ENCODE assay signal across 34 mouse cellular contexts in genomic region chr10:52174376-52174775, GRCm38 (mm10). TPM values are rescaled to one million over a fixed set of nuclear protein-coding genes. Genes with fewer than 3 reads are reported as not detected.
DNase-seq lines count a peak whose midpoint lies in the region; ATAC-seq lines count a peak whose summit lies in the region.
"Had no signal": no experiment of that assay in that cellular context is flagged by ENCODE, and none has a peak within 500 bp of the region (broad histone marks: within the 10 kb centered on the region; RNA-seq: fewer than 3 reads in every experiment).

No protein-coding gene starts in this region.

- peak; percentile 79 for ATAC-seq in kidney, embryonic 16.5 days (ENCODE audit: low FRiP score, low TSS enrichment)
- ATAC-seq in lung, embryonic 16.5 days (ENCODE audit: low read depth): peak; percentile 80
- no peak for ATAC-seq in cerebellum, adult (ENCODE audit: insufficient number of reproducible peaks, low FRiP score, low TSS enrichment)
- ATAC-seq: forebrain, embryonic 15.5 days; midbrain, embryonic 15.5 days; Patski had no signal

- H3K9ac ChIP-seq in kidney, embryonic 16.5 days (replicated peaks; ENCODE audit: low read length): no peak overlapping the region
- H3K9ac ChIP-seq in lung, embryonic 16.5 days (ENCODE audit: low read length): no peak overlapping the region
- H3K9ac ChIP-seq: embryonic facial prominence, embryonic 13.5 days; forebrain, embryonic 15.5 days; heart, embryonic 12.5 days; hindbrain, embryonic 14.5 days; midbrain, embryonic 15.5 days; neural tube, embryonic 12.5 days had no signal

- H3K4me3 ChIP-seq in kidney, embryonic 16.5 days (ENCODE audit: low read length): no peak overlapping the region
- H3K4me3 ChIP-seq in lung, embryonic 16.5 days (ENCODE audit: low read length): no peak overlapping the region
- H3K4me3 ChIP-seq: embryonic facial prominence, embryonic 13.5 days; forebrain, embryonic 10.5 days; forebrain, embryonic 15.5 days; gastrocnemius, adult 2 months; heart, embryonic 12.5 days; midbrain, embryonic 10.5 days; midbrain, embryonic 15.5 days; neural tube, embryonic 12.5 days had no signal

- no peaks in the 10 kb centered on the region for H3K36me3 ChIP-seq in kidney, embryonic 16.5 days (ENCODE audit: insufficient read depth, low read length)
- no peaks in the 10 kb centered on the region for H3K36me3 ChIP-seq in lung, embryonic 16.5 days (ENCODE audit: control insufficient read depth, insufficient read depth, low read length)
- H3K36me3 ChIP-seq: embryonic facial prominence, embryonic 13.5 days; forebrain, embryonic 10.5 days; forebrain, embryonic 15.5 days; heart, embryonic 12.5 days; midbrain, embryonic 10.5 days; midbrain, embryonic 15.5 days; neural tube, embryonic 12.5 days had no signal

- no peak overlapping the region for H3K4me2 ChIP-seq in kidney, embryonic 16.5 days (replicated peaks; ENCODE audit: low read depth, low read length)
- no peak overlapping the region for H3K4me2 ChIP-seq in lung, embryonic 16.5 days (ENCODE audit: low read depth, low read length)
- H3K4me2 ChIP-seq: embryonic facial prominence, embryonic 13.5 days; forebrain, embryonic 15.5 days; heart, embryonic 12.5 days; hindbrain, embryonic 14.5 days; midbrain, embryonic 15.5 days; neural tube, embryonic 12.5 days had no signal

- H3K4me1 ChIP-seq in kidney, embryonic 16.5 days (ENCODE audit: insufficient read depth, low read length): 0 out of 2 replicates have a peak, but pooled peaks cover 5% of the 10 kb centered on the region
- H3K4me1 ChIP-seq in lung, embryonic 16.5 days (replicated peaks; ENCODE audit: control insufficient read depth, insufficient read depth, low read length): peaks cover 3% of the 10 kb centered on the region; the same call in 1 of the 2 replicates
- H3K4me1 ChIP-seq: embryonic facial prominence, embryonic 13.5 days; forebrain, embryonic 10.5 days; forebrain, embryonic 15.5 days; heart, embryonic 12.5 days; midbrain, embryonic 10.5 days; midbrain, embryonic 15.5 days; neural tube, embryonic 12.5 days had no signal

- peak overlapping the region; percentile 78 for H3K27ac ChIP-seq in kidney, embryonic 16.5 days (ENCODE audit: low read length)
- H3K27ac ChIP-seq in lung, embryonic 16.5 days (ENCODE audit: low read length): peak overlapping the region; percentile 77
- H3K27ac ChIP-seq: embryonic facial prominence, embryonic 13.5 days; forebrain, embryonic 10.5 days; forebrain, embryonic 15.5 days; gastrocnemius, adult 2 months; hindbrain, embryonic 14.5 days; kidney, postnatal 0 days; midbrain, embryonic 10.5 days; midbrain, embryonic 15.5 days; neural tube, embryonic 12.5 days had no signal

- DNase-seq in kidney, adult 18-20 months: no peak
- DNase-seq in lung, postnatal 4 days: no peak
- DNase-seq in large intestine, adult 2 months (ENCODE audit: low read depth, low spot score): peak; percentile 39
- peak; percentile 63 for DNase-seq in yolk sac, embryonic 10.5 days (ENCODE audit: low spot score)
- DNase-seq in spleen, postnatal 14 days (ENCODE audit: low spot score in 2 of 2): no peak
- DNase-seq: adrenal gland, postnatal 10 days; cerebellum, adult 11 months; cerebellum, adult 9-10 months; gastrocnemius, adult 2 months; gastrocnemius, postnatal 36 days; heart, adult 18-20 months; layer of hippocampus, adult 9-11 months; lung, postnatal 10 days; right cerebral cortex, adult 18-20 months; spleen, adult 18-20 months; thymus, postnatal 14 days had no signal

- 59% methylated on average over 4 of the region's 4 CpGs for WGBS in kidney, embryonic 16.5 days
- 28% methylated on average over 4 of the region's 4 CpGs for WGBS in lung, embryonic 16.5 days
- 15% methylated on average over 4 of the region's 4 CpGs for WGBS in large intestine, adult 2 months

- H3K9me3 ChIP-seq in kidney, embryonic 16.5 days (ENCODE audit: low read length): no peaks in the 10 kb centered on the region
- H3K9me3 ChIP-seq in lung, embryonic 16.5 days (ENCODE audit: control insufficient read depth, low read length): no peaks in the 10 kb centered on the region
- H3K9me3 ChIP-seq: embryonic facial prominence, embryonic 13.5 days; forebrain, embryonic 10.5 days; forebrain, embryonic 15.5 days; heart, embryonic 12.5 days; midbrain, embryonic 10.5 days; midbrain, embryonic 15.5 days; neural tube, embryonic 12.5 days had no signal

- no peaks in the 10 kb centered on the region for H3K27me3 ChIP-seq in kidney, embryonic 16.5 days (ENCODE audit: insufficient read depth, low read length)
- no peaks in the 10 kb centered on the region for H3K27me3 ChIP-seq in lung, embryonic 16.5 days (ENCODE audit: control insufficient read depth, insufficient read depth, low read depth, low read length)
- H3K27me3 ChIP-seq: embryonic facial prominence, embryonic 13.5 days; forebrain, embryonic 15.5 days; heart, embryonic 12.5 days; midbrain, embryonic 15.5 days; neural tube, embryonic 12.5 days; Patski had no signal

RNA-seq across cellular contexts. Expression of gene Ros1, which starts 20.7 kb away (rescaled TPM):
- 1.7 and 2.1 TPM in 2 replicates for polyA plus RNA-seq in kidney, embryonic 16.5 days (2015; fragmentation: Nextera tagmentation; extraction: Ambion mirVana)
- 0.23 and 0.39 TPM in 2 replicates for polyA plus RNA-seq in lung, embryonic 16.5 days (2015; fragmentation: Nextera tagmentation; extraction: Ambion mirVana)
- polyA plus RNA-seq in large intestine, adult 2 months (2012; rRNA removed): 0.03 TPM in 1 of 2 replicates, not detected in the other
- polyA plus RNA-seq: embryonic facial prominence, embryonic 13.5 days; forebrain, embryonic 10.5 days; forebrain, embryonic 15.5 days; frontal cortex, adult 2 months; heart, postnatal 0 days; hindbrain, embryonic 14.5 days; limb, embryonic 11.5 days; liver, adult 2 months; midbrain, embryonic 10.5 days; midbrain, embryonic 15.5 days; neural tube, embryonic 12.5 days; urinary bladder, adult 2 months had no signal

RNA-seq across cellular contexts. Expression of gene Dcbld1, which starts 59.0 kb away (rescaled TPM):
- 32.5 and 33.2 TPM in 2 replicates for polyA plus RNA-seq in kidney, embryonic 16.5 days (2015; fragmentation: Nextera tagmentation; extraction: Ambion mirVana)
- polyA plus RNA-seq in lung, embryonic 16.5 days (2015; fragmentation: Nextera tagmentation; extraction: Ambion mirVana): 27.6 and 27.8 TPM in 2 replicates
- polyA plus RNA-seq in large intestine, adult 2 months (2012; rRNA removed): 16.9 and 21.4 TPM in 2 replicates

Comparison
In these comparisons a context has a peak if more than half of its experiments do, and no peak if none do; other contexts are left out.
1. DNase-seq: peak in large intestine, adult 2 months (single experiment) and yolk sac, embryonic 10.5 days (single experiment); none in kidney, adult 18-20 months (single experiment), lung, postnatal 4 days (0 of 2) and spleen, postnatal 14 days (0 of 2).